Mouse (Mus musculus): ENCODE data around the gene Tmod3. TPM values are rescaled to one million over a fixed set of nuclear protein-coding genes. Genes with fewer than 3 reads are reported as not detected.
"Not testable (repeated sequence)": the region's sequence is repeated elsewhere in the genome, so short reads cannot be mapped to it uniquely, and the experiment has no call there.

Gene Tmod3
- polyA plus RNA-seq, 1 experiment from 2014 or later, result 96.5 TPM

- no peak overlapping the region for H3K9ac ChIP-seq
- 82% methylated on average over 12 of the region's 12 CpGs for WGBS
- no peak overlapping the region for H3K27ac ChIP-seq
- H3K36me3 ChIP-seq, result no peaks in the 10 kb centered on the region; the same call in 1 of the 2 replicates
- H3K4me1 ChIP-seq, result no peaks in the 10 kb centered on the region; the same call in none of the 2 replicates
- no peak overlapping the region for H3K4me3 ChIP-seq
- no peak for ATAC-seq (ENCODE audit: low FRiP score)
- H3K9me3 ChIP-seq (replicated peaks), result peaks cover 5% of the 10 kb centered on the region; the same call in 1 of the 2 replicates
- H3K4me2 ChIP-seq (replicated peaks), result no peak overlapping the region
- H3K27me3 ChIP-seq, result no peaks in the 10 kb centered on the region
Measured at GRCm38 (mm10) chr9:75546885-75547553, 12.4 kb downstream of the Tmod3 start.

GRCm38 (mm10) chr9:75545514-75545913 lies 13.9 kb downstream of the Tmod3 start:
- H3K4me1 ChIP-seq, result peaks cover 5% of the 10 kb centered on the region; the same call in 1 of the 2 replicates
- no peak overlapping the region for H3K27ac ChIP-seq
- H3K4me3 ChIP-seq, result no peak overlapping the region
- H3K9ac ChIP-seq, result no peak overlapping the region
- no peak for ATAC-seq (ENCODE audit: low FRiP score)
- H3K27me3 ChIP-seq, result no peaks in the 10 kb centered on the region
- 87% methylated on average over 8 of the region's 8 CpGs for WGBS
- no peak overlapping the region for H3K4me2 ChIP-seq (replicated peaks)
- H3K36me3 ChIP-seq, result no peaks in the 10 kb centered on the region; the same call in 1 of the 2 replicates
- 0 out of 2 replicates have a peak, but pooled peaks cover under 1% of the 10 kb centered on the region for H3K9me3 ChIP-seq (replicated peaks)

GRCm38 (mm10) chr9:75541497-75541896 lies 18.0 kb downstream of the Tmod3 start:
- no peak for ATAC-seq (ENCODE audit: low FRiP score)

GRCm38 (mm10) chr9:75536422-75536821 lies 23.0 kb downstream of the Tmod3 start:
- Histone ChIP-seq H3K36me3 (0 out of 2 replicates have a peak, but pooled peaks cover 4% of the 10 kb centered on the region), H3K9ac (no peak overlapping the region), H3K27me3 (no peaks in the 10 kb centered on the region), H3K27ac (no peak overlapping the region), H3K4me1 (peaks cover 7% of the 10 kb centered on the region; the same call in 1 of the 2 replicates), H3K4me3 (no peak overlapping the region), H3K4me2 (replicated peaks) (no peak overlapping the region), H3K9me3 (replicated peaks) (no peaks in the 10 kb centered on the region)
- no peak for ATAC-seq (ENCODE audit: low FRiP score)
- 82% methylated on average over 1 of the region's 1 CpGs for WGBS

More at GRCm38 (mm10) chr9:75541497-75541896, 18.0 kb downstream of the Tmod3 start:
- no peak overlapping the region for H3K4me3 ChIP-seq
- WGBS, result 36% methylated on average over 5 of the region's 5 CpGs
- no peaks in the 10 kb centered on the region for H3K36me3 ChIP-seq
- H3K4me2 ChIP-seq (replicated peaks), result no peak overlapping the region
- H3K27ac ChIP-seq, result no peak overlapping the region
- no peak overlapping the region for H3K9ac ChIP-seq
- H3K27me3 ChIP-seq, result no peaks in the 10 kb centered on the region
- H3K9me3 ChIP-seq (replicated peaks), result no peaks in the 10 kb centered on the region
- peaks cover 9% of the 10 kb centered on the region; the same call in 1 of the 2 replicates for H3K4me1 ChIP-seq

GRCm38 (mm10) chr9:75534431-75534962 lies 25.0 kb downstream of the Tmod3 start:
- no peak overlapping the region for H3K9ac ChIP-seq
- H3K9me3 ChIP-seq (replicated peaks), result no peaks in the 10 kb centered on the region
- H3K4me3 ChIP-seq, result no peak overlapping the region
- H3K4me1 ChIP-seq, result peaks cover 6% of the 10 kb centered on the region; the same call in 1 of the 2 replicates
- 96% methylated on average over 8 of the region's 8 CpGs for WGBS
- no peak for ATAC-seq (ENCODE audit: low FRiP score)
- H3K27ac ChIP-seq, result no peak overlapping the region
- no peak overlapping the region for H3K4me2 ChIP-seq (replicated peaks)
- no peaks in the 10 kb centered on the region for H3K27me3 ChIP-seq
- H3K36me3 ChIP-seq, result peaks cover 9% of the 10 kb centered on the region; the same call in 1 of the 2 replicates

GRCm38 (mm10) chr9:75532989-75533388 lies 26.5 kb downstream of the Tmod3 start:
- not testable (repeated sequence) for H3K4me1 ChIP-seq; H3K27ac ChIP-seq; H3K4me2 ChIP-seq (replicated peaks); H3K9me3 ChIP-seq (replicated peaks); H3K27me3 ChIP-seq; ATAC-seq (ENCODE audit: low FRiP score); H3K9ac ChIP-seq; H3K4me3 ChIP-seq
- 83% methylated on average over 9 of the region's 9 CpGs for WGBS
- H3K36me3 ChIP-seq, result peaks cover 18% of the 10 kb centered on the region; the same call in 1 of the 2 replicates

- Histone ChIP-seq H3K4me2 (replicated peaks) (no peak overlapping the region), H3K27ac (no peak overlapping the region), H3K27me3 (no peaks in the 10 kb centered on the region), H3K4me3 (no peak overlapping the region), H3K9me3 (replicated peaks) (no peaks in the 10 kb centered on the region), H3K9ac (no peak overlapping the region), H3K4me1 (peaks cover 6% of the 10 kb centered on the region; the same call in 1 of the 2 replicates), H3K36me3 (peaks cover 24% of the 10 kb centered on the region; the same call in 1 of the 2 replicates)
- ATAC-seq (ENCODE audit: low FRiP score), result no peak
- WGBS, result 95% methylated on average over 7 of the region's 7 CpGs
Measured at GRCm38 (mm10) chr9:75532461-75532860, 27.0 kb downstream of the Tmod3 start.

GRCm38 (mm10) chr9:75529358-75529757 lies 30.1 kb downstream of the Tmod3 start:
- ATAC-seq (ENCODE audit: low FRiP score), result no peak
- Histone ChIP-seq H3K4me2 (replicated peaks) (no peak overlapping the region), H3K9ac (no peak overlapping the region), H3K4me3 (no peak overlapping the region), H3K27ac (no peak overlapping the region), H3K27me3 (no peaks in the 10 kb centered on the region), H3K36me3 (peaks cover 19% of the 10 kb centered on the region; the same call in 1 of the 2 replicates), H3K4me1 (no peaks in the 10 kb centered on the region), H3K9me3 (replicated peaks) (no peaks in the 10 kb centered on the region)
- 86% methylated on average over 5 of the region's 5 CpGs for WGBS

- 98% methylated on average over 9 of the region's 9 CpGs for WGBS
- peaks cover 19% of the 10 kb centered on the region; the same call in 1 of the 2 replicates for H3K36me3 ChIP-seq
- no peak for ATAC-seq (ENCODE audit: low FRiP score)
Measured at GRCm38 (mm10) chr9:75528096-75528495, 31.4 kb downstream of the Tmod3 start.

GRCm38 (mm10) chr9:75527368-75528059 lies 31.9 kb downstream of the Tmod3 start:
- WGBS, result 90% methylated on average over 13 of the region's 13 CpGs

More at GRCm38 (mm10) chr9:75528096-75528495, 31.4 kb downstream of the Tmod3 start:
- no peak overlapping the region for H3K27ac ChIP-seq
- H3K9ac ChIP-seq, result no peak overlapping the region
- no peak overlapping the region for H3K4me3 ChIP-seq
- no peaks in the 10 kb centered on the region for H3K9me3 ChIP-seq (replicated peaks)
- no peak overlapping the region for H3K4me2 ChIP-seq (replicated peaks)
- H3K27me3 ChIP-seq, result no peaks in the 10 kb centered on the region
- H3K4me1 ChIP-seq, result no peaks in the 10 kb centered on the region

GRCm38 (mm10) chr9:75523646-75524045 lies 35.8 kb downstream of the Tmod3 start:
- Histone ChIP-seq H3K4me3 (no peak overlapping the region), H3K9ac (no peak overlapping the region), H3K27ac (no peak overlapping the region), H3K4me1 (no peaks in the 10 kb centered on the region), H3K9me3 (replicated peaks) (no peaks in the 10 kb centered on the region), H3K4me2 (replicated peaks) (no peak overlapping the region), H3K27me3 (no peaks in the 10 kb centered on the region), H3K36me3 (peaks cover 11% of the 10 kb centered on the region; the same call in 1 of the 2 replicates)
- no peak for ATAC-seq (ENCODE audit: low FRiP score)
- 54% methylated on average over 6 of the region's 6 CpGs for WGBS

More at GRCm38 (mm10) chr9:75527368-75528059, 31.9 kb downstream of the Tmod3 start:
- Histone ChIP-seq H3K4me3 (no peak overlapping the region), H3K27ac (no peak overlapping the region), H3K9me3 (replicated peaks) (no peaks in the 10 kb centered on the region), H3K27me3 (no peaks in the 10 kb centered on the region), H3K4me1 (no peaks in the 10 kb centered on the region), H3K36me3 (peaks cover 19% of the 10 kb centered on the region; the same call in 1 of the 2 replicates), H3K9ac (no peak overlapping the region), H3K4me2 (replicated peaks) (no peak overlapping the region)
- ATAC-seq (ENCODE audit: low FRiP score), result no peak; the same call in 1 of the 2 replicates

GRCm38 (mm10) chr9:75522217-75522616 lies 37.2 kb downstream of the Tmod3 start:
- 78% methylated on average over 2 of the region's 2 CpGs for WGBS
- no peak overlapping the region for H3K4me2 ChIP-seq (replicated peaks)
- no peak overlapping the region for H3K4me3 ChIP-seq
- H3K36me3 ChIP-seq, result no peaks in the 10 kb centered on the region
- no peaks in the 10 kb centered on the region for H3K9me3 ChIP-seq (replicated peaks)
- no peak for ATAC-seq (ENCODE audit: low FRiP score)
- no peak overlapping the region for H3K27ac ChIP-seq
- H3K27me3 ChIP-seq, result no peaks in the 10 kb centered on the region
- no peaks in the 10 kb centered on the region for H3K4me1 ChIP-seq
- no peak overlapping the region for H3K9ac ChIP-seq
